Mouse (Mus musculus) intestine, embryonic 14.5 days (tissue): ENCODE data around the gene Traf2. TPM values are rescaled to one million over a fixed set of nuclear protein-coding genes. Genes with fewer than 3 reads are reported as not detected.
A peak's percentile ranks its signal among the peaks of the same experiment; 100 is the strongest.

Source experiments
- ATAC-seq: fragments of 200-750 bp; cut with Nextera tagmentation; replicated peaks from 2 replicates; pipeline ENCODE4 v1.8.0; 2017; ENCODE audit warnings: low read depth, moderate number of reproducible peaks, moderate TSS enrichment, moderate library complexity; ENCODE audit not compliant: low FRiP score, low TSS enrichment
- DNase-seq: peaks from one replicate; pipeline ENCODE4 v3.0.0-alpha.2; 2018; ENCODE audit warnings: low spot score
- H3K27ac ChIP-seq: fragments of 300-500 bp; sonication (generic); 2 replicates; pipeline ENCODE4 v1.5.1; 2014; ENCODE audit warnings: low read depth, mild to moderate bottlenecking, control low read depth
- H3K27me3 ChIP-seq: fragments of 300-500 bp; sonication (generic); replicated peaks from 2 replicates; pipeline ENCODE4 v1.6.1; 2014; ENCODE audit warnings: low read length, control low read depth; ENCODE audit not compliant: control insufficient read depth, insufficient read depth
- H3K36me3 ChIP-seq: fragments of 300-500 bp; sonication (generic); 2 replicates; pipeline ENCODE4 v1.6.1; 2014; ENCODE audit warnings: low read length, control low read depth; ENCODE audit not compliant: control insufficient read depth, insufficient read depth
- H3K4me1 ChIP-seq: fragments of 300-500 bp; sonication (generic); replicated peaks from 2 replicates; pipeline ENCODE4 v1.6.1; 2014; ENCODE audit warnings: low read length, control low read depth, mixed read lengths; ENCODE audit not compliant: control insufficient read depth, insufficient read depth
- H3K4me2 ChIP-seq: fragments of 300-500 bp; sonication (generic); 2 replicates; pipeline ENCODE4 v1.6.1; 2014; ENCODE audit warnings: low read length
- H3K4me3 ChIP-seq: fragments of 300-500 bp; sonication (generic); 2 replicates; pipeline ENCODE4 v1.5.1; 2014; ENCODE audit warnings: low read depth, low read length, control low read depth, mixed read lengths
- H3K9ac ChIP-seq: fragments of 300-500 bp; sonication (generic); 2 replicates; pipeline ENCODE4 v1.6.1; 2014; ENCODE audit warnings: mild to moderate bottlenecking, low read length
- H3K9me3 ChIP-seq: fragments of 300-500 bp; sonication (generic); 2 replicates; pipeline ENCODE4 v1.6.1; 2016; ENCODE audit warnings: low read length, control low read depth; ENCODE audit not compliant: control insufficient read depth
- WGBS: fragments of 180-500 bp; shearing (Covaris S2); extraction: QIAGEN DNeasy Blood & Tissue Kit; methylation state at CpG from one replicate; pipeline ENCODE4 v1.1.7; 2014; 5-methylcytosine and 5-hydroxymethylcytosine counted together
- polyA plus RNA-seq: library from polyadenylated mRNA; unstranded; fragments of >200 nt; fragmentation: Nextera tagmentation; extraction: Ambion mirVana; gene quantifications from 2 replicates; pipeline ENCODE4 v1.2.1, GENCODE M21; 2014

Gene Traf2
- polyA plus RNA-seq, 1 experiment from 2014 or later = 32.0 TPM

DNA sequence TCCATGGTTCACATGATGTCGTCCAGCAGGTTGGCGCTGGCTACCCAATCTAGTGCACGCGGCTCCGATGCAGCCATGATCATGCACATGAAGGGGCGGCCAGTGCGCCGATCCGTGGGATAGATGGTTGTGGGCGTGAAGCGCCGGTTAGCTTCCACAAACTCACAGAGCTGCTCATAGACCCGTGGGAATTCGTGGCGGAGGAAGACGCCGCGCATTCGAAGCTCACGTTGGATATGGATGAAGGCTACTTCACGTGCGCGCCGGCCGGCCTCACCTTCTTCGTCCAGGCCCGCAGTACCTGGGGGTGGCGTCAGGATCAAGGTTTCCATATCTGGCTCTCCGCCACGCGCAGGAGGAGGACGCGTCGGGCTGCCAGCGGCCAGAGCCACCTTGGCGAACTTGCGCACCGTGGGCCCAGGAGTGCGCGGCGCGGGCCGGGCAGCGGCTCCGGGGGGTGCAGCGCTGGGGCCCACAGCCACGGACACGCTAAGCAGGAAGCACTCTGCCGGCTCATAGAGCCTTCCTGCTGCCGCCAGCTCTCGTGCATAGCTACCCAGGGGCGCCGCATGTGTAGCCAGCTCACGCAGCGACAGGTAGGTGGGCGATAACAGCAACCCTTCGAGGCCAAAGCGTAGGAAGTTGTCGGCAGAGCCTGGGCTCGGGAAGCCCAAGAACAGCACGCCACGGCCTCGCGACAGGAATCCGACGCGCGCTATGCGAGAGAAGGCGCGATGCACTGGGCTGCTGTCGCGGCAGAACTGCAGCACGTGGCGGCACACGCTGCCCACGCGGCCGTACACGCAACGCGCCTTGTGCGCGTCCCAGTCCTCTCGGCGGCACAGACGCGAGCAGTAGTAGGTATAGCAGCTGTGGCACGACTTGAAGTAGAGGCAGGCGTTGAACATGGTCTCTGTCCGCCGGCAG is 30.5 kb upstream of the Traf2 start:
- Histone ChIP-seq H3K4me2 (peak overlapping the region; percentile 35), H3K27me3 (peaks cover 50% of the 10 kb centered on the region), H3K4me3 (peak overlapping the region; percentile 24), H3K9me3 (no peaks in the 10 kb centered on the region), H3K36me3 (no peaks in the 10 kb centered on the region), H3K9ac (no peak overlapping the region), H3K4me1 (peaks cover 52% of the 10 kb centered on the region), H3K27ac (no peak overlapping the region)
- WGBS = 20% methylated on average over 92 of the region's 92 CpGs
- DNase-seq = peak; percentile 66
- no peak for ATAC-seq

DNA sequence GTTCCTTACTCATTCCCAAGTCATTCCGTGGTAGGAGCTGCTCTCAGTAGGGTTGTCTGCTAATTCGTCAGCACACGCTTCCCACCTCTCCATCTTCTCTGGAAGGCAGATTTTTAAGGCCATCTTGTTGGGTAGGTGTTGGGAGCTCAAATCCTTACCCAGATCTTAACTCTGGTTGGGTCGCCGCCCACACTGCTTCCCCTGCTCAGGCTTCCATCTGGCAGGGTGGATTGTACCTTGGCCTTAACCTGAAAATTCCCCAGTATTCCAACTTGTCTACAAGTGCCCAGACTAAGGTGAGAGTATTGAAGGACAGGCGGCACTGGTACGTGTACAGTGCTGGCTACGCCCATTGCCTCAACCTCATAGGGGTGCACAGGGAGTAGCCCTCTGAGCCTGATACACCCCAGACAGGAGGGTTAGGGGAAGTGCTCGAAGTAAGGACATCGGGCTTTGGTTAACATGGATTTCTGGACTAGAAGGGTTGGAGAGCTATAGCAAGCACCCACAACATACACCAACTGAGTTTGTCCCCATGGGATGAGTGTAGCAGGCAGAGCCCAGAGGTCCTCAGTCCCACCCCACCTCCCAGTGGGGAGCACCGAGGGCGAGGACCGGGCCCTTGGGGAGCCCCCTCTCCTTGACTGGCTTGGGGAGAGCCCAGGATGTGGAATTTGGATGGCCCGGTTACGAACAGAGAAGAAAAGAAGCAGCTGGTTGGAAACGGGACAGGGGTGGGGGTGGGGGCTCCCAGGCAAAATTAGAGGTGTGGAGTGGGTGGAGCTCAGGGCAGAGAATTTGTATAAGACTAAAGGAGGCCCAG is 29.5 kb upstream of the Traf2 start:
- no peaks in the 10 kb centered on the region for H3K36me3 ChIP-seq
- WGBS = 76% methylated on average over 16 of the region's 16 CpGs
- H3K9ac ChIP-seq = no peak overlapping the region
- H3K27me3 ChIP-seq = peaks cover 50% of the 10 kb centered on the region
- H3K4me3 ChIP-seq = no peak overlapping the region
- no peak overlapping the region for H3K27ac ChIP-seq
- DNase-seq (no peak), ATAC-seq (no peak)
- H3K9me3 ChIP-seq = no peaks in the 10 kb centered on the region
- no peak overlapping the region for H3K4me2 ChIP-seq
- peaks cover 46% of the 10 kb centered on the region for H3K4me1 ChIP-seq

DNA sequence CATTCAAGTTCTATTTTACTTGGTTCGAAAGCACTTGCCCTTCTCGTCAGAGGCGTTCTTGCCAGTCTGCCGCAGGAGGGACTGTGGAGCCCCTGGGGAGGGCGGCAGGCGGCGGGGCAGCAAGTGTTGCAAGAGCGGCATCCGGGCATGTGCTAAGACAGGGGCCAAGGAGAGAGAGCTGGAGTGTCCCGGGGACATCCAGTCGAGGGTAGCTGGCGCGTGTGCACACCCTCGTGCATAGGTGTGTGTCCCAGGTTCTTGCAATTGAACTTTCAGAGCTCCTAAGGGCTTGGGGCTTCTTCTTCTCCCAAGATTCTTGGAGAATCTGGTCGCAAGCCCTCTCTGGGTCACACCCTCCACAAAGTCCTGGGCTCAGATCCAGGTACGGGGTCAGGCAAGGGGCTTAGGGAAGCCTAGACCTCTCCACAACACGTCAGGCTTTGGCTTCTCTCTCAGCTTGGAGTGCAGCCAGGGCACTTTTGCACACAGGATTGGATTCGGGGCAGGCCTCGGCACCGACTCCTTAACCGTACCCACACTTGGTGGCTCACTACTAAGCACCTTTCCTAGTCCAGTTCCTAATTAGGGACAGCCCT is 28.8 kb upstream of the Traf2 start:
- Histone ChIP-seq H3K27me3 (peaks cover 45% of the 10 kb centered on the region), H3K9me3 (no peaks in the 10 kb centered on the region), H3K4me2 (peak overlapping the region; percentile 50), H3K27ac (peak overlapping the region; percentile 81), H3K4me3 (peak overlapping the region; percentile 58), H3K4me1 (peaks cover 38% of the 10 kb centered on the region), H3K9ac (peak overlapping the region; percentile 62), H3K36me3 (peaks cover 3% of the 10 kb centered on the region; the same call in 1 of the 2 replicates)
- DNase-seq (peak; percentile 70), ATAC-seq (no peak)
- 17% methylated on average over 21 of the region's 21 CpGs for WGBS

DNA sequence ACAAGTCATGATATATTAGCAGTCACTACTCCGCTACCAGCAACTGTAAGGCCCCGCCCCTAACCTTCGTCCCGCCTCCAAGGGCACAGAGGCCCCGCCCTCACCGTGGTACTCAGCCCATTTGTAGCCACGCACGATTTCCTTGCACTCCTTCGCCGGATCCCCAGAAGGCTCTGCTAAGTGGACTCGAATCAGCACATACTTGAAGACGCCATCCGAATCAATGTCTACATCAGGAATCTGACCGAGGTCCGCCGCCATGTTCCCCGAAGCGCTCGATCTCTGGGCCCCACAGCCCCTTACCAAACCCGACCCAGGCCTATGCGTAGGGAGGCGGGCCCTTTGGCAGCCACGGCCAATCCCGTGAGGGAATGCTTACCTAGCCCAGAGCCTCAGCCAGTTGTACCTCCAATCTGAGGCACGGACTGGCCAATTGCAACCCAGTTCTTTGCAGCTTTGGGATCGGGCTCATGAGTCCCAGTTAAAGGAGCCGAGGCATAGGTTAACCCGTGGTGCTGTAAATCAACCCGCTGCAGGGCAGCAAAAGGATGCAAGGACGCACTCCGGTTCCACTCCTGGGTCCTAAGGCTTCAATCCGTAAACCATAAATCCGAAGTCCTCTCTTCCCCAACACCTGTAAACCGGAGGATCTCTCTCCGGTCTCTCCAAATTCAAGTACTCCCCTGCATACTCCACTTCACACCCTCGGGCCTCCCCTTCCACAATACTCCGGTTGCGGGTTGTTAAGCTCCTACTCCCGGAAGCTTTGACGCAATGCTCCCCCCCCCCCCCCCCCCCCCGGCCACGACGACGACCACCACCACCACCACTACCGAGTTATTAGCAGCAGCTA is 28.1 kb upstream of the Traf2 start, which contains the start of the genes Mamdc4 and Phpt1:
Mamdc4 (minus strand) TSS at position 267 of the 853 bp plus-strand sequence.
Phpt1 (minus strand) TSS at position 646 of the 853 bp plus-strand sequence.
- under 1% methylated on average over 44 of the region's 45 CpGs for WGBS
- Histone ChIP-seq H3K9ac (peak within 1 kb of the TSS; percentile 62), H3K4me3 (peak within 1 kb of the TSS; percentile 58), H3K4me2 (peak within 1 kb of the TSS; percentile 85), H3K36me3 (peaks cover 8% of the 10 kb centered on the region), H3K4me1 (peaks cover 33% of the 10 kb centered on the region), H3K27me3 (peaks cover 38% of the 10 kb centered on the region), H3K27ac (peak within 1 kb of the TSS; percentile 81), H3K9me3 (no peaks in the 10 kb centered on the region)
- ATAC-seq = peak; percentile 94
- peak; percentile 99 for DNase-seq

DNA sequence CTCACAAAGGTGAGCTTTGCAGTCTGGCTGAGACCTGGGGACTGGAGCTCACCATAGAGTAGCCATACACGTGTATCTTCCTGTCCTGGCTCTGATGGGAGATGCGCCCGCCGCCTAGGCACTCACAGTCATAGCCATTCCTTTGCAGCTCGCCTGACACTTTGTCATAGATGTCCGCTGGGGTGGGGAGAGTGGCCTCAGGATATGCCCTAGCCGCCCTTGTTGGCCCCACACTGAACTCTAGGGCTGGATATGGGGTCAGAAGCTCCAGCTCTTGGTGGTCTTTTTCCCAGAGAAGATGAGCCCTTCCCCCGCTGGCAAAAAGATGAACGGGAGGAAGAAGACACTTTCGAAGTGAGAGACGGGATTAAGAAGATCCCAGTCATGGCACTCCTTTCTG is 27.4 kb upstream of the Traf2 start:
- DNase-seq (no peak), ATAC-seq (no peak)
- H3K4me1 ChIP-seq = peaks cover 28% of the 10 kb centered on the region; the same call in 1 of the 2 replicates
- H3K9ac ChIP-seq = peak overlapping the region; percentile 62
- peak overlapping the region; percentile 85 for H3K4me2 ChIP-seq
- peak overlapping the region; percentile 58 for H3K4me3 ChIP-seq
- H3K9me3 ChIP-seq = no peaks in the 10 kb centered on the region
- WGBS = 12% methylated on average over 11 of the region's 11 CpGs
- H3K27ac ChIP-seq = peak overlapping the region; percentile 81
- peaks cover 31% of the 10 kb centered on the region for H3K27me3 ChIP-seq
- H3K36me3 ChIP-seq = peaks cover 15% of the 10 kb centered on the region

DNA sequence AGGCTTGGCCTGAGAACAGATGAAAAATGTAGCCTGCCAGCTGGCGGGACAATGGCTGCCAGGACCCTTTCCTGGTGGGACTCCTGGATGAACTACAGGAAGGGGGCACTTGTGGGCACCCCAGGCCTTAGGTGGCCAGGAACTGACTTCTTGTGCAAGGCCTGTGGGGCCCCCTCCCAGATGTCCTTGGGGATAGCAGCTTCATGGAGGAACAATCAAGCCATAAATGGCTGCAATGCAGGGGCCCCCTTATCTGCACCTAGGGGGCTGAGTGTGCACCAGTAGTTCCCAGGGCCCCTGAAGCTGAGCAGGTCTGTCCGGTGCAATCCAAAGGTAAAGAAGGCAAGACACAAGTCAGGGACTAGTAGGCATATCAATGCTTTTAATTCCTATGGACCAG is 26.3 kb upstream of the Traf2 start:
- H3K4me2 ChIP-seq = peak overlapping the region; percentile 85
- WGBS = 62% methylated on average over 2 of the region's 2 CpGs

DNA sequence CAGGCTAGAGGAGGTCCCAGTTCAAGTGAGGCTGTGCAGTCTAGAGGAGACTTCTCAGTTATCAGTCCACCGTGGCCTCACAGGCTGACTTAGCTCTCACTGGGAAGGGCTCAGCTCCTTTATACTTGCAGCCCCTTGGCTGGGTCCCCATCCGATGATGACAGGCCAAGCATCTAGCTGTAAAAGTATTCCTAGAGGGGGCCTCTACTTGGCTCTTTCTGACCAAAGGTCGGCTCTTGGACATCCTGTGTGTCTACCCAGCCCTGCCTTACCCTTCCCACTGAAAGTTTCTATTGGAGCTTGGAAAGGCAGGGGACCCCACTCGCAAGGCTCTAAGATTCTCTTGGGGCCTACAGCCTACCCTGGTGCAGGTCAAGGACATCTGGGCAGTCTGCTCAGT is 24.5 kb upstream of the Traf2 start:
- peak overlapping the region; percentile 11; the same call in 1 of the 2 replicates for H3K4me3 ChIP-seq
- peak overlapping the region; percentile 18; the same call in 1 of the 2 replicates for H3K4me2 ChIP-seq
- ATAC-seq (no peak), DNase-seq (no peak)
- WGBS = 83% methylated on average over 4 of the region's 4 CpGs
- H3K9ac ChIP-seq = no peak overlapping the region
- no peaks in the 10 kb centered on the region for H3K9me3 ChIP-seq
- no peak overlapping the region; the same call in 1 of the 2 replicates for H3K27ac ChIP-seq
- H3K4me1 ChIP-seq = peaks cover 18% of the 10 kb centered on the region; the same call in 1 of the 2 replicates
- peaks cover 2% of the 10 kb centered on the region for H3K27me3 ChIP-seq
- H3K36me3 ChIP-seq = peaks cover 39% of the 10 kb centered on the region

More for the DNA sequence above, 26.3 kb upstream of the Traf2 start:
- peaks cover 28% of the 10 kb centered on the region; the same call in 1 of the 2 replicates for H3K4me1 ChIP-seq
- H3K36me3 ChIP-seq = peaks cover 24% of the 10 kb centered on the region
- H3K9ac ChIP-seq = no peak overlapping the region
- H3K27ac ChIP-seq = peak overlapping the region; percentile 81
- H3K27me3 ChIP-seq = peaks cover 21% of the 10 kb centered on the region
- no peak overlapping the region for H3K4me3 ChIP-seq
- ATAC-seq (peak; percentile 6; the same call in 1 of the 2 replicates), DNase-seq (no peak)
- no peaks in the 10 kb centered on the region for H3K9me3 ChIP-seq
